Mouse (Mus musculus) brown adipose tissue, adult 24 weeks (tissue): ENCODE measurements around the gene Cubn. TPM values are rescaled to one million over a fixed set of nuclear protein-coding genes. Genes with fewer than 3 reads are reported as not detected.

Source experiments
- H3K27ac ChIP-seq: fragments of 200-500 bp; replicated peaks from 2 replicates; pipeline ENCODE4 v1.5.1; 2012; ENCODE audit warnings: low read depth, mild to moderate bottlenecking, low read length
- H3K4me1 ChIP-seq: fragments of 200-500 bp; 2 replicates; pipeline ENCODE4 v1.6.1; 2012; ENCODE audit warnings: low read length, mixed read lengths; ENCODE audit not compliant: control insufficient read depth, insufficient read depth, insufficient read length
- H3K4me3 ChIP-seq: fragments of 200-500 bp; 2 replicates; pipeline ENCODE4 v1.5.1; 2012; ENCODE audit warnings: low read depth, mild to moderate bottlenecking, low read length, moderate library complexity; ENCODE audit not compliant: insufficient read depth
- polyA plus RNA-seq: library from polyadenylated mRNA; stranded (reverse); fragments of >200 nt; gene quantifications from 2 replicates; pipeline ENCODE4 v1.2.4, GENCODE M21; 2012; ENCODE audit not compliant: missing spikeins, insufficient read depth, insufficient read length

Cubn gene
- polyA plus RNA-seq, 1 experiment, result not detected

GRCm38 (mm10) chr2:13233254-13233835 is 258.3 kb downstream of the Cubn start:
- H3K4me1 ChIP-seq, result 0 out of 2 replicates have a peak, but pooled peaks cover 2% of the 10 kb centered on the region
- no peak overlapping the region for H3K4me3 ChIP-seq
- no peak overlapping the region for H3K27ac ChIP-seq

DNA sequence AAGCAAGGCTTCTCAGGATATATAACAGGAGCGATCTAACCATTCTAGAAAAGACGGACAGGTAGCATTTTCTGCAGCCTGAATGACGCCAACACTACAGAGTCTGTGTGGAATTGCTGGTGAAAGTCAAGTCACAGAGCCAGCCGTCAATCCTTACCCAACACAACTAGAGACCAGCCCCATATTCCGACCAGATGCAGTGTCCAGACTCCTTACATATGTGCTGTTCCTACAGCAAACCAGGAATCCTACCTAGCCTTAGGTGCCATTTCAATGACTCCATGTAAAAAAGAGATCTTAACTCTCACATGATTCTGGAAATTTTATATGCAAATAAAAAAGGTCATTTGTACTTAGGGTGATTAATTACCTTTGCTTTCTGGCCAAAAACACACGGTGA is 259.3 kb downstream of the Cubn start:
- Histone ChIP-seq H3K4me3 (no peak overlapping the region), H3K4me1 (0 out of 2 replicates have a peak, but pooled peaks cover 2% of the 10 kb centered on the region), H3K27ac (no peak overlapping the region)

- Histone ChIP-seq H3K4me1 (0 out of 2 replicates have a peak, but pooled peaks cover 4% of the 10 kb centered on the region), H3K4me3 (no peak overlapping the region), H3K27ac (0 out of 2 replicates have a peak overlapping the region, but pooled peaks have one; percentile 20)
Observed at GRCm38 (mm10) chr2:13229686-13230085, 261.9 kb downstream of the Cubn start.

Other genes starting within 250 kb of the Cubn start
- 59.4 and 65.8 TPM in 2 replicates for gene Rsu1, start 220.4 kb downstream of the Cubn start, polyA plus RNA-seq
- gene Trdmt1, start 52.9 kb upstream of the Cubn start, polyA plus RNA-seq, result 2.3 and 9.9 TPM in 2 replicates
- 877 and 955 TPM in 2 replicates for gene Vim, start 82.1 kb upstream of the Cubn start, polyA plus RNA-seq